Mouse (Mus musculus) bone marrow macrophage, adult 2 months (primary cell): ENCODE data around the gene Otoa.

Experiments
- CTCF ChIP-seq: IDR thresholded peaks from 2 replicates; pipeline ENCODE4 v1.5.1; 2012; ENCODE audit warnings: low read depth, mild to moderate bottlenecking, low read length, moderate library complexity
- POLR2A ChIP-seq: IDR thresholded peaks from 2 replicates; pipeline ENCODE4 v1.6.1; 2012; ENCODE audit warnings: mild to moderate bottlenecking, low read depth, low read length, borderline replicate concordance

DNA sequence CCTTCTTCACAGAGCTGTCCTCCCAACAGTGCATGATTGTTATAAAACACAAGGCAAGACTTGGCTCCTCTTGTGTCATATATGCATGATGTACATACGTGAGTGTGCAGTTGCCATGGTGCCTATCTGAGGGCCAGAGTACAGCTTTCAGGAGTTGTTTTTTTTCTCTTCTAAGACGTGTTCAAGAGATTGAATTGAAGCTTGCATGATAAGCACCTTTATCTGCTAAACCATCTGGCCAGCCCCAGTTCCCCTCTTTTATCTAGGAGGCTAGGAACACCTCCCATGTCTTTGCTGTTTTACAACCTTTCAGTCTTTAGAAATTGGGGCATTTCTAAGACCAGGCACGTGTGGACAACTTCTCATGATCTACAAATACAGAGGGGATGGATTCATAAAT is 30.3 kb downstream of the Otoa start:
- TF ChIP-seq CTCF (no peak), POLR2A (no peak)
